Mouse (Mus musculus) right cerebral cortex, postnatal 25 days (tissue): Measurements from ENCODE around the gene Obscn.
A peak's percentile ranks its signal among the peaks of the same experiment; 100 is the strongest.
"Not testable (repeated sequence)": the region's sequence is repeated elsewhere in the genome, so short reads cannot be mapped to it uniquely, and the experiment has no call there.

Experiments
- DNase-seq: peaks from one replicate; pipeline ENCODE4 v3.0.0; 2022

Gene Obscn

DNA sequence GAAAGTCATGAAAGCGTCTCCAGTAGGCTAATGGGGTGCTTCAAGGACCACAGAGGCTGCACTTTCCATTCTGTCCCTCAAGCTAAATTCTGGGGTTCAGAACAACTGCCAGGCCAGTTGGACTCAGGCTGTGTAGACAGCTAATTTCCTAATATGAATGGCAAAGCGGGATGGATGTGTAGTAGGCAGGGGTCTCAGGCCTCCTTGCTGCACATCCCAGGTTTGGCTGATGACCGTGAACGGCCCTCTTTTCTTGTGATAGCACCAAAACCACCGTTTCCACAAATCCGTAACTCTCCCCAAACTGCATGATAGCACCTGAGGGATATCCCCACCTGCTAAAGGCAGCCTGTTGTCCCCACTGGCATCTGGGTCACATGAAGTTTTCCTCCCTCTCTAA, 177.7 kb downstream of the Obscn start:
- DNase-seq = no peak

- peak; percentile 57 for DNase-seq
Measured at GRCm38 (mm10) chr11:58957226-58957914, 178.8 kb downstream of the Obscn start.

- no peak for DNase-seq
Measured at GRCm38 (mm10) chr11:58955868-58956257, 180.3 kb downstream of the Obscn start.

DNA sequence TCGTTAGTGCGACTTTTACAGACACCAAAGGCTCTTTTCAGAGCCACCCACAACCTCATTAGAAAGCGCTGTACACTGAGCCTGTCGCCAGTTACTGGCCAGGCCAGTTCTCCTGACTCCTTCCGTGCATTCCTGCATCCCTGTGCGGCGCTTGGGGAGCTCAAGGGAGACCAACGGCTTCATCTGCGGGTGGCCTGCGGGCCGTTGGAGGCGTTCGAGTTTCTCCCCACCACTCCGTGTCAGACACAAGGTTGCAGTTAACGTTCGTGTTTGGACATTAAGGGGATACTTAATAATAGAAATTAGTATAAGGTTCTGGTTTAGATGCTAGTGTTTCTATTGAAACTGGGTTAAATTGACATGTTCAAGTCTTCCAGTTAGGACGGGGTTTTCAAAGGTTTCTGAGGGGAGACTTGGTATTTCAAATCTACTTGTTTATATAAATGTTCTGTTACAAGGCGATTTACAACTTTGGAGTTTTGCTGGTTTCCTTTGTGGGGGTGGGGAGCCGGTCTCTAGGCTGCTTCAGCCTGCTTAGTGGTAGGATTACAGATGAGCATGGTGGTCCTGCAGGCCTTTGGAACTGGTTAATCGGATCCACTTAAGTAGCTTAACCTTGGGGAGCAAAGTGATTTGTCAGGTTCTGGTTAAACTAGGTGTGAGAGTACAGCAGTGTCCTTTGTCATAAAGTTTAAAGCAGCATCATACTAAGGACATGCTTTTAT, 180.9 kb downstream of the Obscn start:
- peak; percentile 11 for DNase-seq

DNA sequence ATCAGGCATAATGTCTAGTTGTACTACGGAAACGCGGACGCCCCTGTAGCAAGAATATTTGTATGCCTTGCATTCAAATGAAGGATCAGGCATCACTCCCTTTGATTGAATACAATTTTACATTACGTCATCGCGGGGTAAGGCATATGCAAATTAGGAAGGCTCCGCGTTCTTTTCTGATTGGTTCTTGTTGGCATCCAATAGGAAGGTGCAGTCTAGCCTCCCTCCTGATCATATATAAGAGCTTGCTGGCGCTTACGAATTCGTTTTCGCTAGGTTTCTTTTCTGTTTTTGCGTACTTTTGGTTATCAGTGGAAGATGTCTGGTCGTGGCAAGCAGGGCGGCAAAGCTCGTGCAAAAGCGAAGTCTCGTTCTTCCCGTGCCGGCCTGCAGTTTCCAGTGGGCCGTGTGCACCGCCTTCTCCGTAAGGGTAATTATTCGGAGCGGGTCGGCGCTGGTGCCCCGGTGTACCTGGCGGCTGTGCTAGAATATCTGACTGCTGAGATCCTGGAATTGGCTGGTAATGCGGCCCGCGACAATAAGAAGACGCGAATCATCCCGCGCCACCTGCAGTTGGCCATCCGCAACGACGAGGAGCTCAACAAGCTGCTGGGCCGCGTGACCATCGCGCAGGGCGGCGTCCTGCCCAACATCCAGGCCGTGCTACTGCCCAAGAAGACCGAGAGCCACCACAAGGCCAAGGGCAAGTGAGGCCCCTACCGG, 181.6 kb downstream of the Obscn start, which contains the start of the genes Hist3h2a and Trim17:
Hist3h2a (plus strand) TSS at position 266 of the 723 bp plus-strand sequence.
Trim17 (plus strand) TSS at position 266 of the 723 bp plus-strand sequence.
- peak; percentile 86 for DNase-seq

DNA sequence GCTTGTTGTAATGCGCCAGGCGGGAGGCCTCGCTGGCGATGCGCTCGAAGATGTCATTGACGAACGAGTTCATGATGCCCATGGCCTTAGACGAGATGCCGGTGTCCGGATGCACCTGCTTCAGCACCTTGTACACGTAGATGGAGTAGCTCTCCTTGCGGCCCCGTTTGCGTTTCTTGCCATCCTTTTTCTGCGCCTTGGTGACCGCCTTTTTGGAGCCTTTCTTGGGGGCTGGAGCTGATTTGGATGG, 182.1 kb downstream of the Obscn start:
- DNase-seq = not testable (repeated sequence)

DNA sequence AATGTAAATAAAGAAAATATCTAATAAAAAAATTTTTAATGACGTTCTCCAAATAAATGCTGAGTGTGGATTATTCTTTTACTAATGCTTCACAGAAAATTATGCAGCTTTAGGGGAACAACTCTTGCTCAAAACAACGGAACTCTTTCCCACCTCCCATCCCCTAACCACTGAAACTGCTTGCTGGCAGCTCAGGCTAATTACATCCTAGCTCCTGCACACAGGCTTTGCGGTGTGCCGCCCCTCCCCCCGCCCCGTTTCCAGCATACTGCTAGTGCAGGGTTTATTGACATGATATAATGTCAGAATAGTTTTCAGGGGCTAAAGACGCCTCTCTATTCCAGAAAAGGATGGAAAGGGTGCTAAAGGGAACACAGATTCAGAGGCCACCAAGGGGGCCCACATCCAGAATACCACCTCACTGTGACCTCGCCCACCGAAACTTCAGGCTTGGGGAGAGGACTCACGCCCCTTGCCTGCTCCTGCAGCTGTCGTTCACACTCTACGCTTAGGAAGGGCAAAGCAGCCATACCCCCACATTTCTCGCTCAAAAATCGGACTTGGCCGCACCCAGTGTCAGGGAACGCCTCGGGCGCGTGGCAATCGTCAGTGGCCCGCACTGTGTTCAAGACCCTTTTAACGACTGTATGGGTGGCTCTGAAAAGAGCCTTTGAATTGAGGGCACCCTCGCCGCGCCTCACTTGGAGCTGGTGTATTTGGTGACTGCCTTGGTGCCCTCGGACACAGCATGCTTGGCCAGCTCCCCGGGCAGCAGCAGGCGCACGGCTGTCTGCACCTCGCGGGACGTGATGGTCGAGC, 182.6 kb downstream of the Obscn start:
- DNase-seq = peak; percentile 40

DNA sequence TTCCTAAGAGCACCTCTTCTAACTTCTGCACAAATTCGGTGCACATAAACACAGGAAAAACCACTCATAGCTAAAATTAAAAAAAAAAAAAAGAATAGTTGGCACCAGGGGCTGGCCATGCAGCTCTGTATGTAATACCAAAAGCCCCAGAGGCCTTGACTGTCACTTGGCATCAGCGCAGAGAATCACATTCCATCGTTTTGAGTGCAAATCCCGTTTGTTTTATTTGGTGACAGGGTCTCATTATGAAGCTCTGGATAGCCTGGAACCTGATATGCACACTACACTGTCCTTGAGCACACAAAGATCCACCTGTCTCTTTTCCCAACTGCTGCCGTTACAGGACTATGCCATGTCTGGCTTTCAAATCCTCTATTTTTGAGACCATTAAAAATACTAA, 185.0 kb downstream of the Obscn start:
- no peak for DNase-seq

DNA sequence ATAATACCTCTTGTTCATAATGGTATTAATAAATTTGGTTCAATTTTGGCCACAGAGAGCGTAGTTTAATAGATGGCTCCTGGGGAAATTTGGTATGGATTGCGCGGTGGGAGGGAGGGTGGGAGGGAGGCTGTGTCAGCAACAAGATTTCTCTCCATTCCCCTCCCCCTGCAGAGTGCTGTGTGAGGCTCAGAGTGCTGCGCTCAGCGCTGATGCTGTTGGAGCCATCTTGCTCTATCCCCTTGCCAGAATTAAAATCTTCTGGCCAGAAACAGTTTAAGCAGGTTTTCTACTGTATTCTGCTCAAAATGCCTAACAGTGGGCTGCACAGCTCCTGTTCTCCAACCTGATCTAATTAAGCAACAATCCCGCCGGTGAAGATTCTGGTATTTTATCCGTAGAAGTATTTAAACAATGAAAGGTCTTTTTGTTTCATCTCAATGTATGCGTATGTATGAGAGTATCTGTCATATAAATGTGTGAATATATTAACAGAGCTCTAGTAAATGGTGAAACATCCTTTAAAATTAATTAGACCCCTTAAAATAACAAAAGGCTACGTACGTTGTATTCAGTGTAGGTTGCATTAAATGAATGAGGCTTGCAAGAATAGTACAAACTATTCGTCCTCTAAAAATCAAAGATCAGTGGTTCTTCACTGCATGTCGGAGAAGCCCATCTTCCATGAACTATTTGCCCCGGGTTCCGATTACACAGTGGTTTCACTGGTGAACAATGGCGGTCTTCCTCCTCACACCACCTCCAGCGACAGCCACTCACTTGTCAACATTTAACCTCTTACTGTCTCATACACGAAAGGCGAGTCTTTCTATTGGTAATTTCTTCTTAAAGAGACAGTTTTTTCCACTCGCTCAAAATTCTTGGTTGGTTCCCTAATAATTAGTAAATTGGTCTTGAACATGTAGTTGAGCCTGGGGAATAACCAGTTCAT, 186.4 kb downstream of the Obscn start:
- DNase-seq = peak; percentile 66

DNA sequence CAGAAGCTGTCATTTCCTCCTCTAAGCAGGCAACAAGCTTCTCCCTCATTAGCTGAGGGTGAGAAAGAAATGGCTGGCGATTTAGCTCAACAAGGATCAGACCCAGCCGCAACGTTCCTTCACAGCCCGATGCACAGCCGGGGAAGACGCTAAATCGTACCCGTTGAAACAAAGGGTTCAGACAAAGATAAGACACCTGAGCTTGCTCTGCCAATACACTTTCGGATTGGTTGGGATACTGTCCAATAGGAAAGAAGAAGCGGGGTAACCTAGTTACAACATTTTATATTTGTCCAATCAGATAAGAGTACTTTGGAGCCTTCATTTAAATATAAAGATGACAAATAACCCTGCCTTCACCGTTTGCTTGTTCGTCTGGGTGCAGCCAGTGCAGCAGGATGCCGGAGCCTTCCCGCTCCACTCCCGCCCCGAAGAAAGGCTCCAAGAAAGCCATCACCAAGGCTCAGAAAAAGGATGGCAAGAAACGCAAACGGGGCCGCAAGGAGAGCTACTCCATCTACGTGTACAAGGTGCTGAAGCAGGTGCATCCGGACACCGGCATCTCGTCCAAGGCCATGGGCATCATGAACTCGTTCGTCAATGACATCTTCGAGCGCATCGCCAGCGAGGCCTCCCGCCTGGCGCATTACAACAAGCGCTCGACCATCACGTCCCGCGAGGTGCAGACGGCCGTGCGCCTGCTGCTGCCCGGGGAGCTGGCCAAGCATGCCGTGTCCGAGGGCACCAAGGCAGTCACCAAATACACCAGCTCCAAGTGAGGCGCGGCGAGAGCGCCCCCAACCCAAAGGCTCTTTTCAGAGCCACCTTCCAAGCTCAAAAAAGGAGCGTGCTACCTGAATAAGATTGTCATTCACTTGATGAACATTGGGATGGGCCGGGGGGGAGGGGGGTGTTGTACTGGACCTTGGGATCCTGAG, 187.4 kb downstream of the Obscn start, which contains the start of gene Hist3h2ba:
Hist3h2ba (plus strand) TSS at position 379 of the 938 bp plus-strand sequence.
- peak; percentile 80 for DNase-seq

DNA sequence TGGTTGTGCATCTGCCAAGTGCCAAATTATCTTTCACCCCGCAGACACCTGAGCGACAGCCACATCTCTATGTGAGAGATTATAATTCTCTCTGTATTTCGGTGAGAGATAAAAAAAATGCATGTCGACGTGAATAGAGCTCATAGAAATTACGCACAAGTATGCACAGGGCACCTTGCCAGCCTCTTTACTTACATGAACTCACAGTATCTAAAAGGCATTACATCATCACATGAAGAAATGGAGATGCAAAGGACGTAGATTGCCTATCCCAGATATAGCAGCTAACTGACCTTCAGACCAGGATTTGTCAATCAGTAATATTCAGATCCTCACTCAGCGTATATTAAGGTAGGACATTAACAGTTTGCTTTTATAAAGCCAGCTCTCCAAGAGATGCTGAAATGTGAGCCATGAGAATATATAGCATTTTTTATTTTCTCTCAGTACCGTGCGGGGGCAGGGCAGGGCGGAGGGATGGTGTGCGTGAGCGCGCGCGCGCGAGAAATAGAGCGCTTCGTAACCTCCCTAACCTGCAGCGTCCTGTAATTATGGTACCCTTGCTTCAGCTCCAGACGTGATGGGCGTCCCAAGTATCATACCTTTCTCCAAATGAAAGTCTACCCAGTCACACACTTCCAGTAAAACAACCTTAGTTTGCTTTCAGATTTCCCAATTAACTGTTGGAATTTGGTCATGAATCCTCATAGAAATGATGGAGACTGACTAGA, 188.2 kb downstream of the Obscn start:
- DNase-seq = peak; percentile 66

DNA sequence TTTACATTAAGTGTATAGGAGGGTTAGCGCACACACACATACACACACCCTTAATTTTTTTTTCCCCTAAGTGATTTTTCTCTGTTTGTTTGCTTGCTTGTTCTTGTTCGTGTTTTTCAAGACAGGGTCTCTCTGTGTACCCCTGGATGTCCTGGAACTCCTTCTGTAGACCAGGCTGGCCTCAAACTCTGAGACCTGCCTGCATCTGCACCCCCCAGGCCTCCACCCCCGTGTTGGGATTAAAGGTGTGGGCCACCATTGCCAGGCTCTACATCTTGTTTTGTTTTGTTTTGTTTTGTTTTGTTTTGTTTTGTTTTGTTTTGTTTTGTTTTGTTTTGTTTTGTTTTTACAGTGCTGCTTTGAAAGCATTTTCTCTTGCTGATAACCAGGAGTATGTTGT, 188.9 kb downstream of the Obscn start:
- no peak for DNase-seq
